Mouse (Mus musculus) bone marrow macrophage, adult 2 months (primary cell): Measurements from ENCODE around the gene Kcnj12. TPM values are rescaled to one million over a fixed set of nuclear protein-coding genes. Genes with fewer than 3 reads are reported as not detected.

Experiments used
- H3K27ac ChIP-seq: 2 replicates; pipeline ENCODE4 v1.5.1; 2012; ENCODE audit warnings: low read depth, low read length; ENCODE audit not compliant: insufficient read depth
- H3K4me1 ChIP-seq: 2 replicates; pipeline ENCODE4 v1.6.1; 2012; ENCODE audit warnings: low read length; ENCODE audit not compliant: control insufficient read depth, insufficient read depth
- H3K4me3 ChIP-seq: 2 replicates; pipeline ENCODE4 v1.5.1; 2012; ENCODE audit warnings: mild to moderate bottlenecking, low read length, moderate library complexity; ENCODE audit not compliant: insufficient read depth
- CTCF ChIP-seq: IDR thresholded peaks from 2 replicates; pipeline ENCODE4 v1.5.1; 2012; ENCODE audit warnings: low read depth, mild to moderate bottlenecking, low read length, moderate library complexity
- POLR2A ChIP-seq: IDR thresholded peaks from 2 replicates; pipeline ENCODE4 v1.6.1; 2012; ENCODE audit warnings: mild to moderate bottlenecking, low read depth, low read length, borderline replicate concordance
- polyA plus RNA-seq: library from polyadenylated mRNA; stranded (reverse); fragments of >200 nt; gene quantifications from 2 replicates; pipeline ENCODE4 v1.2.4, GENCODE M21; 2012; ENCODE audit not compliant: missing spikeins, insufficient read depth, insufficient read length

The Kcnj12 gene
- polyA plus RNA-seq, 1 experiment: not detected

DNA sequence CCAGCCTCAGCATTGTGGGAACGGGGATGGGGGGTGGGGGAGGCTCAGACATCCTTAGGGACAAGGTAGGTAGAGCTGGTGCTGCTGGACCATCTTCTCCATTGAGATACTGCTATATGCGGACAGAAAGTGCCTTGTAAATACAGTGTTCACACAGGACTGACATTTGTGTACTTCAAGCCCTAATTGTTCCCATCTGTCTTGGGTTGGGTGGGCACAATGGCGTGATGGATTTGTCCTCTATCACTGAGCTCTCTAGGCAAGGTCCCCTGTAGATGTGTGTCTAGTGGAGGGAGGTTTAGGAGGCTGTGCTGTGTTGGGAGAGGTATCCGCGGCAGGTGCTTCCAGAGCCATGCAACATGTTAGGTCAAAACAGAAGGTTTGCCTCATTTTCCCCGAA is 2.0 kb downstream of the Kcnj12 start:
- Histone ChIP-seq H3K4me1 (peaks cover 21% of the 10 kb centered on the region), H3K4me3 (no peak overlapping the region), H3K27ac (no peak overlapping the region)
- no peak for TF ChIP-seq CTCF
- TF ChIP-seq POLR2A: no peak

DNA sequence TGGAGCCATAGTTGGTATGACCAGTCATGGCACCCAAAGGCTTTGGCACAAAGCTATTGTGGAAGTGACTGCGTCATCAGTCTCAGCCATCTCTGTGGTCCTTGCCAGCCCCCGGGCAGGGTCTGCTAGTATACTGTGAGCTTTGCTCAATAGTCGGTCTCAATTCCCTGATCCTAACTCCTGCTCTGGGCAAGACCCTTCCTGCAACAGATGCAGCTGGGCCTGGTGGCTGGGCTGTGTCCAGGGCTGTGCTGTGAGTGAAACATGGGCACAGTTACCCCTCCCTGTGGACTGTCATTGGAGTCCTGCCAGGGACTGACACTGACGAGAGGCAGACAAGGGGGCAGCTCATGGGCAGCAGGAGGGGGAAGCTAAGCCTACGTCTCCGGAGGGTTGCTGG is 2.6 kb downstream of the Kcnj12 start:
- peaks cover 27% of the 10 kb centered on the region for H3K4me1 ChIP-seq
- H3K4me3 ChIP-seq: no peak overlapping the region
- H3K27ac ChIP-seq: no peak overlapping the region
- TF ChIP-seq POLR2A (no peak), CTCF (no peak)

DNA sequence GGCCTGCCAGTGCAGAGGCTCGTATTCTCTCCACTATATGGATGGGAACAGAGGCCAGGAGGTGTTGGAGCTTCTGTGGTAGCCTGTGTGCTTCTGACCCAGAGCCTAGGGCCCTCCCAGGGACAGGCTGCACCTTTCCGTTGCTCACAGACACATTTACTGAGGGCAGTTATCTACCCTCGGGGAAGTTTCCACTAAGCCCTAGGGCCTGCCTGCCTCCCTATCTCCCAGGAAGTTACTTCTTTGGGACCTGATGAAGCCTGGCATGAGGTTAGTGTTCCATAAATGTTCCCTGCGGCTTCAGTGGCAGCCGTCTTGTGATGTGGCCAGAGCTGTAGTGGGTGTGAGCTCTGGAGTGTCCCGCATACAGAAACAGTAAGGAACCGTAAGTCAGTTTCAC is 3.2 kb downstream of the Kcnj12 start:
- H3K27ac ChIP-seq: no peak overlapping the region
- peaks cover 33% of the 10 kb centered on the region for H3K4me1 ChIP-seq
- H3K4me3 ChIP-seq: no peak overlapping the region
- TF ChIP-seq POLR2A (no peak), CTCF (no peak)

DNA sequence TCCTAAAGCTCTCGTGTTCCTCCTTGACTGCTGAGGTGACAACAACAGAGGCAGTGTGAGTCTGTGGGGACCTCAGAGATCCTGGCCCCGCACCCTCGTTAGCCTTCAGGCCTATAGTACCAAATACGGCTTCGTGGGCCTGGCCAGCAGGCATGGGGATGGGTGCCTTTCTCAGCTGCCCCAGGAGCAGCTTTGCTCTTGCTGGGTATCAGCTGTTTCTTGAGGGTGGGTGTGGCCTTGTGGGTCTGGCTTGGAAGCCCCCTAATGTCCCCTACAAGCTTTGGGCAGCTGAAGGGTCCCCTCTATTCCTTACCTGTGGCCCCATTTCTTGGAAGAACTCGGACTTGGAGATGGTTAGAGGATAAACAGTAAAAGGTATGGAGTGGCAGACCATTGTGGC is 4.0 kb downstream of the Kcnj12 start:
- H3K4me3 ChIP-seq: no peak overlapping the region
- no peak for TF ChIP-seq POLR2A
- TF ChIP-seq CTCF: no peak
- H3K27ac ChIP-seq: no peak overlapping the region
- H3K4me1 ChIP-seq: peaks cover 36% of the 10 kb centered on the region

DNA sequence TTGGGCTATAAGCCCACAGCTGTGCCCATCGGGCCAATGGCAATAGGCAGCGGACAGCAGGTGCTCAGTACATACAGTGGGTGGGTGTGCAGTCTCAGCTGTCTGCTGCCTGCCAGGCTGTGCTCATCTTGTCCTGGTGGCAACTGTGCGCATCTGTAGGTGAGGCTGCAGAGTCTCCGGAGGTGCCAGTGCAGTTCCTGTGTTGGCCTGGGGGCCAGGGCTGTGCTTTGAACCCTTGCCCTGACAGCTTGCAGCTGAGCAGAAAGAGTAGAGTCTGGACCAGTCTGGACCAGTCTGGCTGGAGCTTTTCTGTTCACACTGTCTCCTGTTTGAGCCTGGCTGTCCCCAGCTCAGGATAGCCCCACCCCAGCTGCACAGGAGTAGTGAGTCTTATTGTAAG is 4.8 kb downstream of the Kcnj12 start:
- no peak for TF ChIP-seq CTCF
- TF ChIP-seq POLR2A: no peak
- no peak overlapping the region for H3K27ac ChIP-seq
- no peak overlapping the region for H3K4me3 ChIP-seq
- peaks cover 43% of the 10 kb centered on the region for H3K4me1 ChIP-seq

DNA sequence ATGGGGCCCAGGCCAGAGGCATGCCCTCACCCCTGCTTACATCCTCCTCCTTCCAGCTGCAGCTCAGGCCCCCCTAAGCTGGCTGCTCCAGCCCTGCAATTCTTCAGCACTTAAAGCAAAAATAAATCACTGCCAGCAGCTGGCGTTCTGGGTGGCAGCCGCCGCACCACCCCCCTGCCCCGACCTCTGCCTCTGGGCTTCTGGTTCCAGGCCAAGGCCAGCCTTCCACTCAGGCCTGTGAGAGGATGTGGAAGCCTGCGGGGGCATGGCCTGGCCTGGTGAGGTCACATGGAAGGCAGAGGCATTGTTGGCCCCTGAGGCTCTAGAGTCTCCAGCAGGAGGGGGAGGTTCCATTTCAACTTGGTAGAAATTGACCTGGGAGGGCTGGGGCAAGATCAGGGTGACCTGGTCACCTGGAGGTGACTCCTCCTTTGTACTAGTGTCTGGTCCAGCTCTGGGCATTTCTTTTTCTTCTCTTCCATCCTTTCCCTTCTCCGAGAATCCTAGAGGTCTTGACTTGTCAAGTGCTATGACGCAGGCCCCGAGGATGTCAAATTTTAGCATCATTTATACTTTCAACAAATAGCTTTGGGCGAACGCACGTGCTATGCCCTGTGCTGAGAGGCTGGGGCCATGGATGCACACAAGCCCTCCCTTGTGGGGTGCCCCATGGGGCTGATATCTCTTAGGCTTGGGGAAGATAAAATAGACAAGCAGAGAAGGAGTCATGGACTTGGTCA is 6.0 kb downstream of the Kcnj12 start:
- Histone ChIP-seq H3K4me3 (no peak overlapping the region), H3K4me1 (peaks cover 43% of the 10 kb centered on the region), H3K27ac (no peak overlapping the region)
- no peak for TF ChIP-seq CTCF
- no peak for TF ChIP-seq POLR2A

DNA sequence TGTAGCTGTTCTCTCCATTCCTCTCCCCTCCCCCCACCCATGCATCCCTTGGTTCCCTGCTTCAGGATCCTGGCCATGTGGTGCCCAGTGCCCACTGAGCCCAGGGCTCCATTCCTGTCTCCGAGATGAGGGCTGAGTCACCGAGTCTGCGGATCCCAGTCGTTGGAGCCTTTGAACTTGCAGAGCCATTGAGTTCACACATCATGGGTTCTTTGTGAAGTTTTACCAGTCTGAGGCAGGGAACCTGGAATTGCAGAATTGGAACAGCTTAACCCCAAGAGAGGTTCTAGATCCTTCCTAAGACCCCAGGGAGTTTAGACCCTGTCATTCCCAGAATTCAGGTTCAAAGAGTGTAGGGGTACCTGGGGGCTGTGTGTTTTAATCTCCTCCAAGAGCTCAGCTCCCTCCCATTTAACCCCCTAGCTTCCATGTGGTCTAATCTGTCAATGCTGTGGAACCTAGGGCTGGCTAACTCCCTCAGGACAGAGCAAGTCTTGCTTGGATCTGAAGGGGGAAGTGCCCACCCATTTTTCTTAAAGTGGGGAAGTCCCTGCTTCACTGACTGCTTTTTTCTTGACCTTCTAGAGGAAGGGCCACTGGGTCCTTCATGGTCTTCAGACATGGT is 6.9 kb downstream of the Kcnj12 start:
- no peak for TF ChIP-seq POLR2A
- no peak for TF ChIP-seq CTCF

DNA sequence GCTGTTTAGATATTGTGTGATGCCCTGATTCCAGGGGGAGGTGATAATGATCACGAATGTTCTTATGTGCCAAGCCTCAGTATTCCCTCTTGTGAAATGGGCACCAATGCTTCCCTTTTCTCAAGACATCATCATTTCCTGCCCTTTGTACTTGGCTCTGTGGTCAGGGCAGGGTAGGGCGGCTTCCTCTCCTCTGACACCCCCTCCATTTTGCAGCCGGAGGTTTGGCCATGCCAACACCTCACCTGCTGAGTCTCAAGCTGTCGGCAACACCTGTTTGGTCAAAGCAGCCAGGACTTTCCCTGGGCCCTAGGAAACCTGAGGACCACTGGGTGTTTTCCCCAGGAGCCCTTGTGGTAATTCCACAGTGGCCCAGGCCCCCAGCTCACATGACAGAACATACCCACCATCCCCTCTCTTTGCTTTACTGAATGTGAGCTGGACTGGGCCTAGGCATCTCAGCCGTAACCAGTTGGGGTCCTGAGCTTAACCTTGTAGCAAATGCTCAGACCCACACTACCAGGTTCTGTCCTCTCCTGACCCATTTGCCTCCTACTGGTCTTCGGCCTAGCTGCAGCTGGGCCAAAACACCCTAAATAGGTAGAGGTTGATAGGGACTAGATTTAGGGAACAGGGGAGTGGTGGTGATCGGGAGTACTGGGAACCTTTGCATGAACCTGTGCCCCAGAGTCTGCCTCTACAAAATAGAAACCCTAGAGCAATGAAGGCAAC is 7.7 kb downstream of the Kcnj12 start:
- TF ChIP-seq POLR2A: no peak
- no peak for TF ChIP-seq CTCF
- Histone ChIP-seq H3K4me3 (no peak overlapping the region), H3K27ac (no peak overlapping the region), H3K4me1 (peaks cover 43% of the 10 kb centered on the region)

More for the DNA sequence above, 6.9 kb downstream of the Kcnj12 start:
- Histone ChIP-seq H3K27ac (no peak overlapping the region), H3K4me3 (no peak overlapping the region), H3K4me1 (peaks cover 43% of the 10 kb centered on the region)

DNA sequence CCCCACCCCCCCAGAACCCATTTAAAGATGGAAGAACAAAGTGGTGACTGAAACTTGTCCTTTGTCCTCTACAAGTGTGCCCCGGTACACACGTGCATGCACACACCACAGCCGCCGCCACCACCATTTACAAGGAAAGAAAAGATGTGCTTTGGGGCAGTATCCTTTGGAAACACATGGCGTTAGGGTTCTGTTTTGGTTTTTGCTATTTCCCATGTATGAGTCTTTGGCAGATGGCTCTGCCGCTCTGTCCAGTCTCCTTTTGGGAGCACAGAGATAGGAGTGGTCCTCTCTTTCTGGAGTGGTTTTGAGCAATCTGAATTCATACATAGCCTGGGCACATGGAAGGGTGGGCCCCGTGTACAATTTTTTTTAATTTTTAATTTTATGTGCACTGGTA is 8.8 kb downstream of the Kcnj12 start:
- Histone ChIP-seq H3K4me3 (no peak overlapping the region), H3K4me1 (peaks cover 43% of the 10 kb centered on the region), H3K27ac (no peak overlapping the region)
- no peak for TF ChIP-seq POLR2A
- TF ChIP-seq CTCF: no peak
